Mouse (Mus musculus) hindbrain, embryonic 11.5 days (tissue): ENCODE measurements around the gene H2-Ob. TPM values are rescaled to one million over a fixed set of nuclear protein-coding genes. Genes with fewer than 3 reads are reported as not detected.

Experiments
- ATAC-seq: fragments of 200-750 bp; cut with Nextera tagmentation; 2 replicates; pipeline ENCODE4 v1.8.0; 2017; ENCODE audit warnings: mild to moderate bottlenecking, moderate TSS enrichment, moderate library complexity; ENCODE audit not compliant: low FRiP score
- DNase-seq: peaks from one replicate; pipeline ENCODE4 v3.0.0-alpha.2; 2015; ENCODE audit warnings: low spot score
- H3K27ac ChIP-seq: fragments of 300-500 bp; sonication (generic); 2 replicates; pipeline ENCODE4 v1.5.1; 2014; ENCODE audit warnings: mild to moderate bottlenecking, low read depth, low read length
- H3K27me3 ChIP-seq: fragments of 300-500 bp; sonication (generic); 2 replicates; pipeline ENCODE4 v1.6.1; 2014; ENCODE audit warnings: mild to moderate bottlenecking, low read length, moderate library complexity, mixed read lengths; ENCODE audit not compliant: control insufficient read depth, insufficient read depth
- H3K36me3 ChIP-seq: fragments of 300-500 bp; sonication (generic); 2 replicates; pipeline ENCODE4 v1.6.1; 2014; ENCODE audit warnings: mild to moderate bottlenecking, low read length, moderate library complexity, mixed read lengths; ENCODE audit not compliant: control insufficient read depth, insufficient read depth
- H3K4me1 ChIP-seq: fragments of 300-500 bp; sonication (generic); replicated peaks from 2 replicates; pipeline ENCODE4 v1.6.1; 2014; ENCODE audit warnings: low read length, mixed read lengths; ENCODE audit not compliant: control insufficient read depth, insufficient read depth
- H3K4me2 ChIP-seq: fragments of 300-500 bp; sonication (generic); replicated peaks from 2 replicates; pipeline ENCODE4 v1.6.1; 2014; ENCODE audit warnings: mild to moderate bottlenecking, low read depth, low read length
- H3K4me3 ChIP-seq: fragments of 300-500 bp; sonication (generic); 2 replicates; pipeline ENCODE4 v1.5.1; 2014; ENCODE audit warnings: low read depth, low read length
- H3K9ac ChIP-seq: fragments of 300-500 bp; sonication (generic); 2 replicates; pipeline ENCODE4 v1.6.1; 2014; ENCODE audit warnings: low read depth, low read length
- H3K9me3 ChIP-seq: fragments of 300-500 bp; sonication (generic); 2 replicates; pipeline ENCODE4 v1.6.1; 2016; ENCODE audit warnings: low read length; ENCODE audit not compliant: control insufficient read depth
- WGBS: fragments of 180-500 bp; shearing (Covaris S2); extraction: QIAGEN DNeasy Blood & Tissue Kit; methylation state at CpG from one replicate; pipeline ENCODE4 v1.1.7; 2014; 5-methylcytosine and 5-hydroxymethylcytosine counted together
- polyA plus RNA-seq: library from polyadenylated mRNA; unstranded; fragments of >200 nt; fragmentation: Nextera tagmentation; extraction: Ambion mirVana; gene quantifications from 2 replicates; pipeline ENCODE4 v1.2.1, GENCODE M21; 2014

The H2-Ob gene
- polyA plus RNA-seq, 1 experiment from 2014 or later: not detected

DNA sequence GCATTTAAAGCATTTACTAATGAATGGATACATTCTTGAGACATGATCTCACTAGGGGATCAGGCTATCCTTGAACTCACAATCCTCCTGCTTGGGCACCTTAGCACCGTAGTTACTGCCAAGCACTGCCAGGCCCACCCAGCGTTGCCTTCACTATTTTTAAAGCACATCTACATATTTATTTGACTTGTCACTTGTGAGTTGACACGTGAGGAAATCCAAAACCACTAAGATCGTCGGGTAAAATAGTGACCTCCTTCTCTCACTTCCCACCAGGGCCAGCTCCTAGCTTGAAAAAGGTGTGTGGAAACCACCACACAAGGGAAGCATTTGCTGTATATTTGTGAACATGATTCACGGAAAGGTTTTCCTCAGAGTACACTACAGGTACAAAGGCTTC is 48.3 kb downstream of the H2-Ob start:
- DNase-seq (no peak), ATAC-seq (no peak)
- Histone ChIP-seq H3K4me2 (no peak overlapping the region), H3K9ac (no peak overlapping the region), H3K36me3 (no peaks in the 10 kb centered on the region), H3K27me3 (no peaks in the 10 kb centered on the region), H3K9me3 (no peaks in the 10 kb centered on the region), H3K4me3 (no peak overlapping the region), H3K27ac (no peak overlapping the region), H3K4me1 (no peaks in the 10 kb centered on the region)
- 70% methylated on average over 6 of the region's 6 CpGs for WGBS

DNA sequence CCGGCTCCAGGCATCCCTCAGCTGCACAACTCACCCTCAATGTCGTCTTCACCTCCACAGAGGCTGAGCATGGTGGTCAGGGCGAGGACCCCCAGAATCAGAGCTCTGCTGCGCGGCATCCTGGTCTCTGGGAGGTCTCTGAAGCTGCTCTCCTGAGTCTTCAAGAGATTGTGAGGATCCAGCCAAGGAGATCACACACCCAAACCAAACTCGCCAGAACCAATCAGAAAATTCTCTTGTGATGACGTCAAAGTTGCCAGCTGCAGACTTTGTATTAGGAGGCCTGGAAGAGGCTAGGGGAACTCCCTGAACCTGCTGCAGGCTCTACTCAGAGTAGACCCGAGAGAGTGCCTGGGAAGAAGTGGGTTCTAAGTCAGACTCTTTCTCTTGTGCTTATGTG is 48.9 kb downstream of the H2-Ob start, which contains the start of gene H2-Aa:
TSS of gene H2-Aa (minus strand) at position 176 of the 400 bp plus-strand sequence.
- Histone ChIP-seq H3K4me3 (no peak within 1 kb of the TSS), H3K27ac (no peak within 1 kb of the TSS), H3K36me3 (no peaks in the 10 kb centered on the region), H3K9ac (no peak within 1 kb of the TSS), H3K4me2 (no peak within 1 kb of the TSS), H3K4me1 (no peaks in the 10 kb centered on the region), H3K9me3 (no peaks in the 10 kb centered on the region), H3K27me3 (no peaks in the 10 kb centered on the region)
- ATAC-seq: no peak
- peak; percentile 67 for DNase-seq
- WGBS: 15% methylated on average over 8 of the region's 8 CpGs

DNA sequence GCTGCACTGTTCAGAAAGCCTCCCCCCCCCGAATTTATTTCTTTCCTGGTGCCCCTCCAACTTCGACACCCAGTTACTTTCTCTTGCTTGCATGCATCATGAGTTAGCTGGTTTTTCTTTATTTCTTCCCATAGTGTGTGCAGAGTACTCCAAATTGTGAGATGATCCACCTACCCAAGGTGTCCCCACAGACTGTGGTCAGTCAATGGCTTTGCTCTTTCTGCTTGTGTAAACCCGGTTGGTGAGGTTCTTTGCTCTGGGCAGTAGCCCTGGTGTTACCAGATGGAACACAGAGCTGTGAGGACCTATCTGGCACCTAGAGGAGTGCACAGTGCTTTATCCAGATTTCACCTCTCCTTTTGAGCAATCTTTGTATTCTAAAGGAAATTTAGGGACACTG is 49.4 kb downstream of the H2-Ob start:
- DNase-seq: no peak
- Histone ChIP-seq H3K9me3 (no peaks in the 10 kb centered on the region), H3K27ac (no peak overlapping the region), H3K4me3 (no peak overlapping the region), H3K27me3 (no peaks in the 10 kb centered on the region), H3K4me1 (no peaks in the 10 kb centered on the region), H3K36me3 (no peaks in the 10 kb centered on the region), H3K9ac (no peak overlapping the region), H3K4me2 (no peak overlapping the region)
- ATAC-seq: no peak
- WGBS: 75% methylated on average over 3 of the region's 3 CpGs

DNA sequence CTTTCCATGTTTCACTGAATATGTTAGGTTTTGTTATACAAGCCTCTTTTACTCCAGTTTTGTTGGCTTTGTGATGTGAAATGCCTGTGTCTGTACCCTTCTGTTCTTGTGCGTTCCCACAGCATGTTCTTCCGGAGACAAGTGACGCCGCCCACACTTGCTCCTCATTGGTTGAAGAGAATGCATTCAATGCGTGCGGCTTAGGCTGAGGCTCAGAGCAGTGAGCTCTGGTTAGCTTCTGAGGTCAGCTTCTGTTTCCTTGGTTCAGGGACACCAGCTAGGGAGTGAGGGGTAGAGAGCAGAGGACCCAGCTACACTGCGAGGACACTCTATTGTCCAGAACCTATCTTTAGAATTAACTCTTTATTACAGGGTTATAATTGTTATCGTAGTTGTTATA is 52.9 kb downstream of the H2-Ob start:
- H3K4me2 ChIP-seq: no peak overlapping the region
- peak; percentile 95 for DNase-seq
- no peak overlapping the region for H3K9ac ChIP-seq
- H3K4me3 ChIP-seq: no peak overlapping the region
- 14% methylated on average over 8 of the region's 8 CpGs for WGBS
- no peaks in the 10 kb centered on the region; the same call in 1 of the 2 replicates for H3K27me3 ChIP-seq
- no peak overlapping the region for H3K27ac ChIP-seq
- H3K9me3 ChIP-seq: no peaks in the 10 kb centered on the region
- H3K36me3 ChIP-seq: no peaks in the 10 kb centered on the region
- no peaks in the 10 kb centered on the region for H3K4me1 ChIP-seq
- peak; percentile 81; the same call in 1 of the 2 replicates for ATAC-seq

DNA sequence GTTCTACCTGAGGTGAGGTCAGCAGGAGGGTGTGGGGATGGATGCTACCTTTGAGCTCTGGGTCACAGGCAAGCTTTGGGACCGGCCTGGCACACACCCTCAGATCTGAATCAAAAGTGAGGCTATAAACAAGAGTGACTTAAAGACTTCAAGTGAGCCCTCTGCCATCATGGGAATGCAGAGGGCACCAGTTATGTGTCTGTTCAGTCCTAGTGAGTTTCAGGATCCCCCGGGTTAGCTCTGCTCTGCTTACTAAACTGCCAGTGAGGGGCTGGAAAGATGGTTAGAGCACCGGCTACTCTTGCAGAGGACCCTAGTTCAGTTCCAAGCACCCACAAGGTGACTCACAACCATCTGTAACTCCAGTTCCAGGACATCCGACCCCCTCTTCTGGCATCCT is 53.9 kb downstream of the H2-Ob start:
- no peak overlapping the region for H3K4me3 ChIP-seq
- no peaks in the 10 kb centered on the region for H3K9me3 ChIP-seq
- H3K36me3 ChIP-seq: no peaks in the 10 kb centered on the region
- ATAC-seq (no peak), DNase-seq (no peak)
- no peaks in the 10 kb centered on the region for H3K4me1 ChIP-seq
- 91% methylated on average over 4 of the region's 4 CpGs for WGBS
- no peak overlapping the region for H3K9ac ChIP-seq
- H3K4me2 ChIP-seq: no peak overlapping the region
- no peak overlapping the region for H3K27ac ChIP-seq
- H3K27me3 ChIP-seq: no peaks in the 10 kb centered on the region; the same call in 1 of the 2 replicates

DNA sequence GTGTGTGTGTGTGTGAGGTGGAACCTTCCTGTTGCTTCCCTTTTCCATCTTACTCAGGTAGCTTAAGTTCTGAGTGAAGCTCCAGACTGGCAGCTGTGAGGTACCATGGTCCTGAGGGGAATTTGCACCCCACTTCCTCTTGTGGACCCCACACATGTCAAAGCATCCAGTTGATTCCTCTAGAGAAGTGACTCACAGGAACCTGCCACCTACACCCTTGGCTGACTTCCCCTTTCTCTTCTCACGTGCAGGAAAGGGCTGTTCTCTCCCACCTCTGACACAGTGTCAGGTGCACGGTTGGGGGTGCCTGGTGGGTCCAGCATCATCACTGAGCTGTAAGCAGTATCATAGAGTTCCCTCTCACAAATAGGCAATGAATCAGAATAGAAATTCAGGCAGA is 54.8 kb downstream of the H2-Ob start:
- H3K36me3 ChIP-seq: no peaks in the 10 kb centered on the region
- DNase-seq: no peak
- H3K4me2 ChIP-seq: no peak overlapping the region
- no peak overlapping the region for H3K9ac ChIP-seq
- no peaks in the 10 kb centered on the region for H3K4me1 ChIP-seq
- ATAC-seq: no peak
- no peaks in the 10 kb centered on the region for H3K9me3 ChIP-seq
- H3K4me3 ChIP-seq: no peak overlapping the region
- H3K27me3 ChIP-seq: no peaks in the 10 kb centered on the region; the same call in 1 of the 2 replicates
- WGBS: 58% methylated on average over 2 of the region's 2 CpGs
- no peak overlapping the region for H3K27ac ChIP-seq

DNA sequence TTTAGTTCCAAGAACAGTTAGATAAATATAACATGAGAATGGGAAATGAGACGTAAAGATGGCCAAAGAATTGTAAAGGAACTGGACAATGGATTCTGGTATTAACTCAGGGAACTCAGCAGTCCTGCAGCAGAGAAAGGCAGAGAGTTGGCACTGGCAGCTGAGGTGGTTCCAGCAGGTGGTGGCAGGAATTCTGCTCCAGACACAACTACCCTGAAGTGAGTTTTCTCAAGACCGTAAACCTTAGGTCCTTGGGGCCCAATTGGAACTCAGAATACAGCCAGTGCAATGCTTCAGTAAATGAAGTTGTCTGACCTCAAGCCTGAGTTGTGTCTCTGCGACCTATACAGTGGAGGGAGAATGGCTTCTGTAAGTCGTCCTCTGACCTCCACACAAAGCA is 55.5 kb downstream of the H2-Ob start:
- Histone ChIP-seq H3K4me3 (no peak overlapping the region), H3K36me3 (no peaks in the 10 kb centered on the region), H3K9ac (no peak overlapping the region), H3K4me2 (no peak overlapping the region), H3K27me3 (no peaks in the 10 kb centered on the region; the same call in 1 of the 2 replicates), H3K4me1 (no peaks in the 10 kb centered on the region), H3K9me3 (no peaks in the 10 kb centered on the region), H3K27ac (no peak overlapping the region)
- ATAC-seq: no peak
- 82% methylated on average over 4 of the region's 4 CpGs for WGBS
- no peak for DNase-seq

DNA sequence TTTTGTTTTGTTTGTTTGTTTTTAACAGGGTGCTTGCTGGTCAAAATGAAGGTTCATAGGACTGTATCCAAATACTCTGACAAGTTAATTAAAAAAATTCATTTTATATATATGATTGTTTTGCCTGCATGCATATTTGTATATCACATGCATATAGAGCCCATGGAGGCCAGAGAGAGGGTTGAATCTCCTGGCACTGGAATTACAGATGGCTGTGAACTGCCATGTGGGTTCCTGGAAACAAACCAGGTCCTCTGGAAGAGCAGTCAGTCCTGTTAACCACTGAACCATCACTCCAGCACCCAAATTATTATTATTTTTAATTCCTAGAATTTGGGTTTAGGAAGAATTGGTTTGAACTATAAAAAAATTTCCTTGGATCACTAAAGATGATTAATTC is 56.6 kb downstream of the H2-Ob start:
- H3K4me2 ChIP-seq: no peak overlapping the region
- no peak for ATAC-seq
- no peak overlapping the region for H3K27ac ChIP-seq
- no peaks in the 10 kb centered on the region for H3K4me1 ChIP-seq
- H3K4me3 ChIP-seq: no peak overlapping the region
- DNase-seq: no peak
- no peak overlapping the region for H3K9ac ChIP-seq
- no peaks in the 10 kb centered on the region for H3K36me3 ChIP-seq
- H3K9me3 ChIP-seq: no peaks in the 10 kb centered on the region
- no peaks in the 10 kb centered on the region; the same call in 1 of the 2 replicates for H3K27me3 ChIP-seq

DNA sequence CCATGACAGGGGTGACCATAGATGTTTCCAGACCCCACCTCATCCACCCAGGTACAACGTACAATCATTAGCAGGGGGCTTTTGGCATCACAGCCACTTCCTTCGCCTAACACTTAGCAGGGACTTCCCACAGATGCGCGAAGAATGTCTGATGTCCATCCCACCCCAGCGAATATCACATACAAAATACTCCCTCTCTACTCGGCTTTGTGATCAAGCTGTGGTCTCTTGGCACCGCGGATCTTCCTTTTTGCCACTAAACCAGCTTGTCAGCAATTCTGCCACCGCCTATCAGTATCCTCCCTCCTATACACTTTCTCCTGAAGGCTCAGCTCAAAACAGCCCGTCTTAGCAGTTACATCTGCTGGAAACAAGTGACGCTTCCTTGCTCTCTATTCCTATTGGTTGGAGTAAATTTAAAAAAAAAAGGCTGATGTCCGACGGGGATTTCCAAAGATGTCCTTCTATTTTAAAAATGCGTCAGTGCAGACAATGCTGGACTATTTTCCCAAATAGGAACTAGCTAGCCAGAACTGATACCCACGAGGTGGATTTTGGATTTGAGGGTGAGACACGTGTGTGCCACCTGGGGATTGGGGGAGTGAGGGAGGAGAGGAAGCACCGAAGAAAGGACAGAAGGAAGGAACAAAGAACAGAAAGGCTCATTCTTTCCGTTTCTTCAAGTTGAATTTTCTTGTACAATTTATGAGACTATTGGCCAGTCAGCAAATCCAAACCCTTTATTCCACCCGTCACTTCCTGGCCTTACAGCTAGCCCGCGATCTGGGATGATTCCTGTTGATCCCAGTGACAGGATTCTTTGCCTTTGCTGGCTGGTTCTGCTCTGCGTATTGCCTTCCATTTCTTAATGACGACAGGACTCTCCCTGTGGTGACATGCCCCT is 57.4 kb downstream of the H2-Ob start:
- peak overlapping the region; percentile 33 for H3K4me2 ChIP-seq

More for the DNA sequence above, 57.4 kb downstream of the H2-Ob start:
- ATAC-seq (no peak), DNase-seq (peak; percentile 83)
- Histone ChIP-seq H3K27ac (no peak overlapping the region), H3K36me3 (no peaks in the 10 kb centered on the region), H3K27me3 (no peaks in the 10 kb centered on the region; the same call in 1 of the 2 replicates), H3K9ac (no peak overlapping the region), H3K4me1 (no peaks in the 10 kb centered on the region), H3K4me3 (peak overlapping the region; percentile 31), H3K9me3 (no peaks in the 10 kb centered on the region)
- 24% methylated on average over 23 of the region's 23 CpGs for WGBS
